Mouse (Mus musculus) urinary bladder, postnatal 4 days (tissue): ENCODE results near the gene Phlpp2.

Source experiments
- DNase-seq, 2 experiments: peaks; one replicate each; pipeline ENCODE4 v3.0.0; 2021 to 2022; ENCODE audit warnings: low spot score in 2 of 2

The Phlpp2 gene

GRCm38 (mm10) chr8:109961693-109962367 lies 93.5 kb downstream of the Phlpp2 start, which contains the start of gene Marveld3:
Marveld3 (minus strand) TSS chr8:109962203.
- DNase-seq = peak; percentile 70 to 71

GRCm38 (mm10) chr8:109962896-109963295 lies 94.6 kb downstream of the Phlpp2 start:
- peak in 1 of 2 experiments; percentile 32 for DNase-seq

- DNase-seq = peak in 1 of 2 experiments; percentile 57
Observed at GRCm38 (mm10) chr8:109963421-109963820, 95.1 kb downstream of the Phlpp2 start.

- no peak for DNase-seq
Observed at GRCm38 (mm10) chr8:109964106-109964505, 95.8 kb downstream of the Phlpp2 start.

- DNase-seq = no peak
Observed at GRCm38 (mm10) chr8:109968837-109969236, 100.5 kb downstream of the Phlpp2 start.

GRCm38 (mm10) chr8:109970323-109970722 lies 102.0 kb downstream of the Phlpp2 start:
- DNase-seq = no peak

GRCm38 (mm10) chr8:109972901-109973300 lies 104.6 kb downstream of the Phlpp2 start:
- DNase-seq = no peak

GRCm38 (mm10) chr8:109979339-109979738 lies 111.0 kb downstream of the Phlpp2 start:
- DNase-seq = no peak

GRCm38 (mm10) chr8:109982386-109983105 lies 114.2 kb downstream of the Phlpp2 start:
- DNase-seq = no peak

- DNase-seq = no peak
Observed at GRCm38 (mm10) chr8:109983944-109984343, 115.6 kb downstream of the Phlpp2 start.

GRCm38 (mm10) chr8:109986384-109986783 lies 118.0 kb downstream of the Phlpp2 start:
- DNase-seq = no peak

- no peak for DNase-seq
Observed at GRCm38 (mm10) chr8:109987776-109988175, 119.4 kb downstream of the Phlpp2 start.

GRCm38 (mm10) chr8:109989151-109989550 lies 120.8 kb downstream of the Phlpp2 start:
- DNase-seq = no peak

- DNase-seq = no peak
Observed at GRCm38 (mm10) chr8:109990224-109990623, 121.9 kb downstream of the Phlpp2 start, which contains the start of gene Tat. Tat (plus strand) TSS chr8:109990437.

- DNase-seq = no peak
Observed at GRCm38 (mm10) chr8:109992166-109992565, 123.8 kb downstream of the Phlpp2 start.

GRCm38 (mm10) chr8:109992951-109993350 lies 124.6 kb downstream of the Phlpp2 start:
- DNase-seq = no peak
